Mouse (Mus musculus) spleen, adult 2 months (tissue): ENCODE results near the gene Jtb. TPM values are rescaled to one million over a fixed set of nuclear protein-coding genes. Genes with fewer than 3 reads are reported as not detected.

Source experiments
- DNase-seq, 2 experiments: peaks; one replicate each; pipeline versions ENCODE4 v3.0.0 to v3.0.0-alpha.2; 2012 to 2021; ENCODE audit warnings: low spot score in 2 of 2, low read depth in 1 of 2
- H3K27ac ChIP-seq: fragments of 200-500 bp; 2 replicates; pipeline ENCODE4 v1.5.1; 2012; ENCODE audit warnings: low read length, inconsistent platforms; ENCODE audit not compliant: insufficient read depth
- H3K27me3 ChIP-seq: fragments of 200-500 bp; 2 replicates; pipeline ENCODE4 v1.6.1; 2012; ENCODE audit warnings: mild to moderate bottlenecking, moderate library complexity, low read length, inconsistent platforms; ENCODE audit not compliant: control insufficient read depth, insufficient read depth
- H3K36me3 ChIP-seq: fragments of 200-500 bp; 2 replicates; pipeline ENCODE4 v1.6.1; 2012; ENCODE audit warnings: mild to moderate bottlenecking, low read length, inconsistent platforms; ENCODE audit not compliant: control insufficient read depth, insufficient read depth
- H3K4me1 ChIP-seq: fragments of 200-500 bp; 2 replicates; pipeline ENCODE4 v1.6.1; 2011; ENCODE audit warnings: inconsistent platforms; ENCODE audit not compliant: control insufficient read depth, insufficient read depth, insufficient read length
- H3K4me3 ChIP-seq: fragments of 200-500 bp; 2 replicates; pipeline ENCODE4 v1.5.1; 2011; ENCODE audit warnings: mild to moderate bottlenecking, inconsistent platforms; ENCODE audit not compliant: insufficient read depth, insufficient read length; ENCODE audit errors: extremely low read depth
- CTCF ChIP-seq: fragments of 200-500 bp; IDR thresholded peaks from 2 replicates; pipeline ENCODE4 v1.5.1; 2011; ENCODE audit warnings: mild to moderate bottlenecking, inconsistent platforms; ENCODE audit not compliant: insufficient read depth, insufficient read length, insufficient replicate concordance; ENCODE audit errors: extremely low read depth
- POLR2A ChIP-seq: fragments of 200-500 bp; IDR thresholded peaks from 2 replicates; pipeline ENCODE4 v1.6.1; 2011; ENCODE audit warnings: low read depth, low read length, inconsistent platforms
- WGBS: fragments of 180-500 bp; shearing (Covaris S2); methylation state at CpG from one replicate; pipeline ENCODE4 v1.1.7; 2018; 5-methylcytosine and 5-hydroxymethylcytosine counted together
- polyA plus RNA-seq: library from polyadenylated mRNA; depleted of rRNA; stranded (reverse); fragments of >200 nt; gene quantifications from 2 replicates; pipeline ENCODE4 v1.2.3, GENCODE M21; 2012

Jtb gene
- polyA plus RNA-seq, 1 experiment = 60.3 TPM

- Histone ChIP-seq H3K27me3 (no peaks in the 10 kb centered on the region), H3K36me3 (peaks cover 17% of the 10 kb centered on the region), H3K4me3 (peak overlapping the region; percentile 45), H3K4me1 (peaks cover 12% of the 10 kb centered on the region; the same call in 1 of the 2 replicates), H3K27ac (no peak overlapping the region)
- no peak for DNase-seq
- no peak for TF ChIP-seq POLR2A
- no peak for TF ChIP-seq CTCF
- 43% methylated on average over 12 of the region's 12 CpGs for WGBS
Measured at GRCm38 (mm10) chr3:90213956-90214684, 17.3 kb upstream of the Jtb start.

- TF ChIP-seq POLR2A (no peak), CTCF (no peak)
- H3K4me1 ChIP-seq = peaks cover 15% of the 10 kb centered on the region
- WGBS = 33% methylated on average over 1 of the region's 1 CpGs
- H3K4me3 ChIP-seq = no peak overlapping the region
- H3K27me3 ChIP-seq = peaks cover 3% of the 10 kb centered on the region; the same call in 1 of the 2 replicates
- no peak overlapping the region for H3K27ac ChIP-seq
- peaks cover 8% of the 10 kb centered on the region for H3K36me3 ChIP-seq
- DNase-seq = peak in 1 of 2 experiments; percentile 10
Measured at GRCm38 (mm10) chr3:90215825-90216380, 15.5 kb upstream of the Jtb start.

- peak; percentile 25 to 48 for DNase-seq
- WGBS = 13% methylated on average over 6 of the region's 6 CpGs
- no peak for TF ChIP-seq POLR2A
- peak; percentile 15; the same call in 1 of the 2 replicates for TF ChIP-seq CTCF
- H3K27me3 ChIP-seq = peaks cover 3% of the 10 kb centered on the region; the same call in 1 of the 2 replicates
- H3K4me3 ChIP-seq = no peak overlapping the region
- H3K36me3 ChIP-seq = no peaks in the 10 kb centered on the region
- no peak overlapping the region for H3K27ac ChIP-seq
- H3K4me1 ChIP-seq = peaks cover 3% of the 10 kb centered on the region
Measured at GRCm38 (mm10) chr3:90220088-90220487, 11.3 kb upstream of the Jtb start.

GRCm38 (mm10) chr3:90220531-90220951 is 10.9 kb upstream of the Jtb start:
- 6% methylated on average over 18 of the region's 20 CpGs for WGBS
- Histone ChIP-seq H3K4me3 (peak overlapping the region; percentile 45), H3K27ac (peak overlapping the region; percentile 8; the same call in 1 of the 2 replicates), H3K36me3 (no peaks in the 10 kb centered on the region), H3K27me3 (peaks cover 3% of the 10 kb centered on the region; the same call in 1 of the 2 replicates), H3K4me1 (peaks cover 3% of the 10 kb centered on the region)
- TF ChIP-seq POLR2A (no peak), CTCF (no peak)
- DNase-seq = peak in 1 of 2 experiments; percentile 17

- Histone ChIP-seq H3K4me1 (peaks cover 3% of the 10 kb centered on the region), H3K4me3 (no peak overlapping the region), H3K27me3 (peaks cover 3% of the 10 kb centered on the region; the same call in 1 of the 2 replicates), H3K27ac (no peak overlapping the region), H3K36me3 (no peaks in the 10 kb centered on the region)
- TF ChIP-seq CTCF (no peak), POLR2A (no peak)
- WGBS = 42% methylated on average over 5 of the region's 5 CpGs
- DNase-seq = no peak
Measured at GRCm38 (mm10) chr3:90221123-90221522, 10.3 kb upstream of the Jtb start.

GRCm38 (mm10) chr3:90222455-90222854 is 8.9 kb upstream of the Jtb start:
- Histone ChIP-seq H3K27me3 (peaks cover 3% of the 10 kb centered on the region; the same call in 1 of the 2 replicates), H3K36me3 (no peaks in the 10 kb centered on the region), H3K4me1 (peaks cover 3% of the 10 kb centered on the region), H3K4me3 (no peak overlapping the region), H3K27ac (no peak overlapping the region)
- no peak for TF ChIP-seq CTCF
- TF ChIP-seq POLR2A = no peak
- WGBS = 85% methylated on average over 4 of the region's 4 CpGs
- DNase-seq = no peak
